Mouse (Mus musculus) small intestine, adult 2 months (tissue): ENCODE measurements at regions not wholly inside any gene's neighbourhood (a gene's known extent, or its start where the extent isn't known, plus 50 kb on each side); places are given as distances from the start of the nearest gene placed in this dataset.

Experiments
- CTCF ChIP-seq: fragments of 200-500 bp; IDR thresholded peaks from 2 replicates; pipeline ENCODE4 v1.5.1; 2012; ENCODE audit warnings: low read depth, mild to moderate bottlenecking, control low read depth, inconsistent platforms, low read length, moderate library complexity, mixed read lengths; ENCODE audit not compliant: insufficient replicate concordance, insufficient read length; ENCODE audit errors: extremely low read depth
- POLR2A ChIP-seq: fragments of 200-500 bp; IDR thresholded peaks from 2 replicates; pipeline ENCODE4 v1.6.1; 2012; ENCODE audit warnings: low read depth, mild to moderate bottlenecking, control low read depth, inconsistent platforms, low read length, moderate library complexity

DNA sequence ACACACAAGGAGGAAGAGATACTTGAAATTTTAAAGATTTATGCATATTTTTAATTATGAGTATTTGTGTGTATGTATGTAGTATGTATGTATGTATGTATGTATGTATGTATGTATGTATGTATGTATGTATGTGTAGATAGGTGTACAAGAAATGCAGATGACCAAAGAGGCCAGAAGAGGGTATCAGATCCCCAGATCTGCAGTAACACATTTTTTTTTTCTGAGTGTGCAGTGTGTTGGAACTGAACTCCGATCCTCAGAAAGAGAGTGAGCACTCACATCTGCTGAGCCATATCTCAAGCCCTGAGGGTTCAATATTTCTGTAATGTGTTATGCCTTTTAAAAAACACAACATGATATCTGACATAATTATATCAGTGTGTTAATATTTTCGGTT is 138.0 kb upstream of the Klf6 start:
- TF ChIP-seq CTCF, result no peak
- TF ChIP-seq POLR2A, result no peak
